Mouse (Mus musculus) liver, embryonic 14.5 days (tissue): ENCODE measurements around the gene Cebpb. TPM values are rescaled to one million over a fixed set of nuclear protein-coding genes. Genes with fewer than 3 reads are reported as not detected.
"Not testable (repeated sequence)": the region's sequence is repeated elsewhere in the genome, so short reads cannot be mapped to it uniquely, and the experiment has no call there.

Experiments
- ATAC-seq: fragments of 200-750 bp; cut with Nextera tagmentation; 2 replicates; pipeline ENCODE4 v1.8.0; 2017; ENCODE audit warnings: moderate number of reproducible peaks, mild to moderate bottlenecking, moderate library complexity; ENCODE audit not compliant: insufficient read depth
- DNase-seq, 3 experiments: peaks; one replicate each; pipeline ENCODE4 v3.0.0-alpha.2; 2012 to 2013; ENCODE audit warnings: low read depth in 3 of 3, low spot score in 3 of 3
- H3K27ac ChIP-seq: fragments of 300-500 bp; sonication (generic); 2 replicates; pipeline ENCODE4 v1.5.1; 2014; ENCODE audit warnings: moderate library complexity, mild to moderate bottlenecking, control low read depth, inconsistent platforms
- H3K27me3 ChIP-seq: fragments of 300-500 bp; sonication (generic); 2 replicates; pipeline ENCODE4 v1.6.1; 2014; ENCODE audit warnings: mild to moderate bottlenecking, low read length, moderate library complexity; ENCODE audit not compliant: control insufficient read depth, insufficient read depth
- H3K36me3 ChIP-seq: fragments of 300-500 bp; sonication (generic); replicated peaks from 2 replicates; pipeline ENCODE4 v1.6.1; 2014; ENCODE audit warnings: low read depth; ENCODE audit not compliant: control insufficient read depth, insufficient read depth
- H3K4me1 ChIP-seq, 2 experiments: fragments of 200-500 bp in 1 of 2; fragments of 300-500 bp in 1 of 2; sonication (generic) in 1 of 2; replicated peaks; 2 replicates each; pipeline ENCODE4 v1.6.1; 2012 to 2014; ENCODE audit warnings: antibody characterized with exemption in 1 of 2, inconsistent platforms in 1 of 2, low read length in 1 of 2; ENCODE audit not compliant: control insufficient read depth in 2 of 2, insufficient read depth in 2 of 2
- H3K4me2 ChIP-seq: fragments of 300-500 bp; sonication (generic); 2 replicates; pipeline ENCODE4 v1.6.1; 2014; ENCODE audit warnings: low read depth, mild to moderate bottlenecking, control low read depth, moderate library complexity
- H3K4me3 ChIP-seq, 2 experiments: fragments of 200-500 bp in 1 of 2; fragments of 300-500 bp in 1 of 2; sonication (generic) in 1 of 2; 2 replicates each; pipeline ENCODE4 v1.5.1; 2012 to 2014; ENCODE audit warnings: low read depth in 2 of 2, low read length in 2 of 2, mild to moderate bottlenecking in 2 of 2, control low read depth in 1 of 2, inconsistent platforms in 1 of 2, moderate library complexity in 1 of 2; ENCODE audit not compliant: insufficient read depth in 1 of 2
- H3K9ac ChIP-seq: fragments of 300-500 bp; sonication (generic); replicated peaks from 2 replicates; pipeline ENCODE4 v1.6.1; 2014; ENCODE audit warnings: mild to moderate bottlenecking, control low read depth, moderate library complexity
- H3K9me3 ChIP-seq: fragments of 300-500 bp; sonication (generic); 2 replicates; pipeline ENCODE4 v1.6.1; 2016; ENCODE audit warnings: low read length, mixed read lengths; ENCODE audit not compliant: control insufficient read depth
- CTCF ChIP-seq: IDR thresholded peaks from 2 replicates; pipeline ENCODE4 v1.5.1; 2016; ENCODE audit warnings: antibody characterized with exemption, low read depth, control low read depth
- EP300 ChIP-seq: IDR thresholded peaks from 2 replicates; pipeline ENCODE4 v1.6.1; 2016; ENCODE audit warnings: antibody characterized with exemption, low read depth
- WGBS: fragments of 180-500 bp; shearing (Covaris S2); extraction: QIAGEN DNeasy Blood & Tissue Kit; methylation state at CpG from one replicate; pipeline ENCODE4 v1.1.7; 2014; ENCODE audit not compliant: insufficient replicate concordance; 5-methylcytosine and 5-hydroxymethylcytosine counted together
- polyA plus RNA-seq, 2 experiments: library from polyadenylated mRNA; depleted of rRNA in 1 of 2; stranded (reverse) in 1 of 2; unstranded in 1 of 2; fragments of >200 nt; fragmentation: Nextera tagmentation in 1 of 2; extraction: Ambion mirVana in 1 of 2; gene quantifications; 2 replicates each; pipeline versions ENCODE4 v1.2.1 to v1.2.3; 2012 to 2014

The Cebpb gene
- polyA plus RNA-seq (2012; rRNA removed) = 5.4 and 17.2 TPM in 2 replicates
- polyA plus RNA-seq (2014; fragmentation: Nextera tagmentation; extraction: Ambion mirVana) = 12.8 and 13.2 TPM in 2 replicates

DNA sequence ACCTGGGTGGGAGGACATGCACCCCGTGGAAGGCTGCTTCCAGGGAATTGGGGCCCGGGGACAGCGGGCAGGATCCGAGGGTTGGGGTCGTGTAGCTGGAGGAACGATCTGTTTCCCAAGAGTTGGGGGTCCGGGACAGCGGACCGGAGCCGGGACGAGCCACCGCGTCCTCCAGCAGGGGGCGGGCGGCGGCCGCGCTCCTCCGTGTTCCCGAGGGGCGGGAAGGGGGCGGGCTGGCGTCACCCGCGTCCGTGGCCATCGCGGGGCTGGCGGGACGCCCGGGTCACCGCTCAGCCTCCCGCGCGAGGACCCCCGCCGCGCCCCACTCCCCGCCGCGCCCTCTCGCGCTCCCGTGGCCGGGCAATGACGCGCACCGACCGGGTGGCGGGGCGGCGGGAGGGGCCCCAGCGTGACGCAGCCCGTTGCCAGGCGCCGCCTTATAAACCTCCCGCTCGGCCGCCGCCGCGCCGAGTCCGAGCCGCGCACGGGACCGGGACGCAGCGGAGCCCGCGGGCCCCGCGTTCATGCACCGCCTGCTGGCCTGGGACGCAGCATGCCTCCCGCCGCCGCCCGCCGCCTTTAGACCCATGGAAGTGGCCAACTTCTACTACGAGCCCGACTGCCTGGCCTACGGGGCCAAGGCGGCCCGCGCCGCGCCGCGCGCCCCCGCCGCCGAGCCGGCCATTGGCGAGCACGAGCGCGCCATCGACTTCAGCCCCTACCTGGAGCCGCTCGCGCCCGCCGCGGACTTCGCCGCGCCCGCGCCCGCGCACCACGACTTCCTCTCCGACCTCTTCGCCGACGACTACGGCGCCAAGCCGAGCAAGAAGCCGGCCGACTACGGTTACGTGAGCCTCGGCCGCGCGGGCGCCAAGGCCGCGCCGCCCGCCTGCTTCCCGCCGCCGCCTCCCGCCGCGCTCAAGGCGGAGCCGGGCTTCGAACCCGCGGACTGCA is at the start of gene Cebpb:
Gene Cebpb (plus strand): TSS at position 418 of the 954 bp plus-strand sequence.
- WGBS = 1% methylated on average over 85 of the region's 147 CpGs
- Histone ChIP-seq H3K9me3 (no peaks in the 10 kb centered on the region), H3K4me3 (peak within 1 kb of the TSS; percentile 57 to 61), H3K27me3 (peaks cover 19% of the 10 kb centered on the region), H3K4me1 (0 out of 4 replicates have a peak, but pooled peaks cover 0 to 2% of the 10 kb centered on the region in 2 experiments), H3K36me3 (no peaks in the 10 kb centered on the region), H3K27ac (peak within 1 kb of the TSS; percentile 21), H3K9ac (peak within 1 kb of the TSS; percentile 65), H3K4me2 (peak within 1 kb of the TSS; percentile 68)
- TF ChIP-seq EP300 (no peak), CTCF (peak; percentile 56)
- ATAC-seq = peak; percentile 73
- peak in 2 of 3 experiments; percentile 49 to 53 for DNase-seq

- Histone ChIP-seq H3K4me2 (no peak overlapping the region), H3K27ac (no peak overlapping the region), H3K9ac (no peak overlapping the region), H3K36me3 (no peaks in the 10 kb centered on the region; the same call in 1 of the 2 replicates), H3K9me3 (no peaks in the 10 kb centered on the region), H3K4me3 (no peak overlapping the region), H3K27me3 (no peaks in the 10 kb centered on the region), H3K4me1 (peaks cover 4 to 13% of the 10 kb centered on the region in 2 experiments)
- WGBS = 69% methylated on average over 3 of the region's 3 CpGs
- DNase-seq = no peak
- no peak for TF ChIP-seq EP300
- TF ChIP-seq CTCF = peak; percentile 85
- ATAC-seq = no peak
Observed at GRCm38 (mm10) chr2:167640279-167640678, 48.4 kb upstream of the Cebpb start.

DNA sequence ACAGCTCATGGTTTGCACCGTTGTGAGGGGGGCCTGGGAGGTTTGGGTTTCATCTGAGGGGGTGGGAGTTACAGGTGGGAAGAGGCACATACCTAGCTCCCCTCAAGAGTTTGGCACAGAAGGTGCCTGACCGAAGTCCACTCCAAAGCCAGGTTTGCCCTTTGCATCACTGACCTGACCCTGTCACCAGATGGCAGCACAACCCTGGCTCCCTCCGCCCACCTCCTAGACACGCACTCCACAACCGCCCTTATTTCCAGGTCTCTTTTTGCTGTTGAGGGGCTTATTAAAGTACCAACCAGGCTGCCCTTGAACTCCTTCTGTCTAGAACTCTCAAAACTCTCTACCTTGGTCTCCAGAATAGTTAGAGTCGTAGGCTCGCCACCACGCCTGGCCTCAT is 47.4 kb upstream of the Cebpb start:
- no peak overlapping the region for H3K9ac ChIP-seq
- ATAC-seq = peak; percentile 40
- 32% methylated on average over 8 of the region's 8 CpGs for WGBS
- TF ChIP-seq CTCF = peak; percentile 93
- no peak for TF ChIP-seq EP300
- H3K9me3 ChIP-seq = no peaks in the 10 kb centered on the region
- H3K36me3 ChIP-seq = no peaks in the 10 kb centered on the region; the same call in 1 of the 2 replicates
- 0 out of 4 replicates have a peak, but pooled peaks cover 0 to 5% of the 10 kb centered on the region in 2 experiments for H3K4me1 ChIP-seq
- H3K4me2 ChIP-seq = no peak overlapping the region
- no peak overlapping the region for H3K4me3 ChIP-seq
- no peaks in the 10 kb centered on the region for H3K27me3 ChIP-seq
- no peak overlapping the region for H3K27ac ChIP-seq
- no peak for DNase-seq

GRCm38 (mm10) chr2:167642164-167642563 is 46.6 kb upstream of the Cebpb start:
- Histone ChIP-seq H3K4me2 (no peak overlapping the region), H3K27me3 (no peaks in the 10 kb centered on the region), H3K27ac (no peak overlapping the region), H3K4me3 (no peak overlapping the region), H3K9ac (no peak overlapping the region), H3K36me3 (no peaks in the 10 kb centered on the region; the same call in 1 of the 2 replicates), H3K9me3 (no peaks in the 10 kb centered on the region), H3K4me1 (0 out of 4 replicates have a peak, but pooled peaks cover 0 to 5% of the 10 kb centered on the region in 2 experiments)
- WGBS = 91% methylated on average over 6 of the region's 6 CpGs
- TF ChIP-seq EP300 (no peak), CTCF (no peak)
- ATAC-seq (no peak), DNase-seq (no peak)

DNA sequence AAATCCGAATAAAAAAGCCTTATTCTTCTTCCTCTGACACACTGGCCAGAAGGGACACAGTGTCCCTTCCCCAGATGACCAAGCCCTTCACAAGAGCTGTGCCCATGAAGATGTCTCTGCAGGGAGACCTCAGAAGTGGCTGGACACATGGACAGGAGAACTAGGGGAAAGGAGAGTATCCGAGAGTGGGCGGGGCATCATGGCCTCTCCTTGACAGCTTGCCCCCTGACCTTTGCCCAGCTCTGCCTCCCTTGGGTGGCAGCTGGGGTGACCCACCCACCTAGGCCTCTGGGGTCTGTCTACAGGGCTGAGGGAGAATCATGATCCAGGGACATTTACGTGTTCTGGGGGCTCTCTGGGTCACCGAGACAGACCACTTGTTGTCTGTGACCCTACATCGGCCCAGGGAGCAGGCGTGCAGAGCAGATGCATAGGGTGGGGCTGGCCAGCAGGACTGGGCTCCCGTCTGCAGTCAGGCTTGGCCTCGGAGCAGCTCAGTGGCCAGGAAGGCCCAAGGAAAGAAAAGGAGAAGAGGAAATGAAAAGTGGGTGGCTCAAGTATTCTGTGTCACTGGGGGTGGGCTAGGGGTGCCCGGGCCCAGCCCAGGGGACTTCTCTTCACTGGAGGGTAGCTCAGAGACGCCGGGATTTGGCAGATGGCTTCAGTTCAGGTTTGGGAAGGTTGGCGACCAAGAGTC is 45.2 kb upstream of the Cebpb start:
- not testable (repeated sequence) for H3K4me2 ChIP-seq, H3K27ac ChIP-seq, H3K9me3 ChIP-seq, H3K4me1 ChIP-seq, DNase-seq, ATAC-seq, H3K36me3 ChIP-seq, H3K27me3 ChIP-seq, H3K4me3 ChIP-seq, H3K9ac ChIP-seq
- 66% methylated on average over 13 of the region's 13 CpGs for WGBS
